Mouse (Mus musculus) CD4-positive, CD25-positive, alpha-beta regulatory T cell (primary cell): ENCODE results near the gene Gm10718. TPM values are rescaled to one million over a fixed set of nuclear protein-coding genes. Genes with fewer than 3 reads are reported as not detected.

Experiments
- polyA plus RNA-seq: library from polyadenylated mRNA; unstranded; fragments of 100-300 nt; shearing (Covaris generic); gene quantifications from one replicate; pipeline ENCODE4 v1.2.1, GENCODE M21; 2017

Gm10718 gene
- 2.5 TPM for polyA plus RNA-seq

GRCm38 (mm10) chr9:3023312-3023984 is at the start of gene Gm10718:
TSS of gene Gm10718 (plus strand) at chr9:3023547.

GRCm38 (mm10) chr9:3000445-3000972 is 22.8 kb upstream of the Gm10718 start, which contains the start of gene Gm10722:
TSS of gene Gm10722 (plus strand) at chr9:3000922.

GRCm38 (mm10) chr9:3002794-3003396 is 20.5 kb upstream of the Gm10718 start, which contains the start of gene Gm11168:
TSS of gene Gm11168 (plus strand) at chr9:3003346.

DNA sequence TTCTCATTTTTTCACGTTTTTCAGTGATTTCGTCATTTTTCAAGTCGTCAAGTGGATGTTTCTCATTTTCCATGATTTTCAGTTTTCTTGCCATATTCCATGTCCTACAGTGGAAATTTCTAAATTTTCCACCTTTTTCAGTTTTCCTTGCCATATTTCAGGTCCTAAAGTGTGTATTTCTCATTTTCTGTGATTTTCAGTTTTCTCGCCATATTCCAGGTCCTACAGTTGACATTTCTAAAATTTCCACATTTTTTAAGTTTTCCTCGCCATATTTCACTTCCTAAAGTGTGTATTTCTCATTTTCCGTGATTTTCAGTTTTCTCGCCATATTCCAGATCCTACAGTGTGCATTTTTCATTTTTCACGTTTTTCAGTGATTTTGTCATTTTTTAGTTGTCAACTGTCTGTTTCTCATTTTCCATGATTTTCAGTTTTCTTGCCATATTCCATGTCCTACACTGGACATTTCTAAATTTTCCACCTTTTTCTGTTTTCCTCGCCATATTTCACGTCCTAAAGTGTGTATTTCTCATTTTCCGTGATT is 10.5 kb upstream of the Gm10718 start, which contains the start of gene Gm10721:
Gm10721 (plus strand) TSS at position 408 of the 547 bp plus-strand sequence.

DNA sequence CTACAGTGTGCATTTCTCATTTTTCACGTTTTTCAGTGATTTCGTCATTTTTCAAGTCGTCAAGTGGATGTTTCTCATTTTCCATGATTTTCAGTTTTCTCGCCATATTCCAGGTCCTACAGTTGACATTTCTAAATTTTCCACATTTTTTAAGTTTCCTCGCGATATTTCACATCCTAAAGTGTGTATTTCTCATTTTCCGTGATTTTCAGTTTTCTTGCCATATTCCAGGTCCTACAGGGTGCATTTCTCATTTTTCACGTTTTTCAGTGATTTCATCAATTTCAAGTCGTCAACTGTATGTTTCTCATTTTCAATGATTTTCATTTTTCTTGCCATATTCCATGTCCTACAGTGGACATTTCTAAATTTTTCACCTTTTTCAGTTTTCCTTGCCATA is 8.0 kb upstream of the Gm10718 start, which contains the start of gene Gm10720:
Gm10720 (plus strand) TSS at position 301 of the 400 bp plus-strand sequence.

GRCm38 (mm10) chr9:3017108-3017507 is 6.2 kb upstream of the Gm10718 start, which contains the start of gene Gm10719:
TSS of gene Gm10719 (plus strand) at chr9:3017408.

GRCm38 (mm10) chr9:3024912-3025467 is 1.6 kb downstream of the Gm10718 start, which contains the start of gene Gm10717:
TSS of gene Gm10717 (plus strand) at chr9:3025417.

GRCm38 (mm10) chr9:3034299-3034698 is 11.0 kb downstream of the Gm10718 start, which contains the start of gene Gm17535:
TSS of gene Gm17535 (plus strand) at chr9:3034599.

DNA sequence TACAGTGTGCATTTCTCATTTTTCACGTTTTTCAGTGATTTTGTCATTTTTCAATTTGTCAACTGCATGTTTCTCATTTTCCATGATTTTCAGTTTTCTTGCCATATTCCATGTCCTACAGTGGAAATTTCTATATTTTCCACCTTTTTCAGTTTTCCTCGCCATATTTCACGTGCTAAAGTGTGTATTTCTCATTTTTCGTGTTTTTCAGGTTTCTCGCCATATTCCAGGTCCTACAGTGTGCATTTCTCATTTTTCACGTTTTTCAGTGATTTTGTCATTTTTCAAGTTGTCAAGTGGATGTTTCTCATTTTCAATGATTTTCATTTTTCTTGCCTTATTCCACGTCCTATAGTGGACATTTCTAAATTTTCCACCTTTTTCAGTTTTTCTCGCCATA is 13.2 kb downstream of the Gm10718 start, which contains the start of gene Gm10715:
Gm10715 (plus strand) TSS at position 301 of the 400 bp plus-strand sequence.

Other genes starting within 250 kb of the Gm10718 start
- 0.68 TPM for gene Gm10722, start 22.6 kb upstream of the Gm10718 start, polyA plus RNA-seq
- 4.6 TPM for gene Gm11168, start 20.2 kb upstream of the Gm10718 start, polyA plus RNA-seq
- gene Gm10721, start 10.4 kb upstream of the Gm10718 start, polyA plus RNA-seq, result 0.35 TPM
- not detected for gene Gm10720, start 7.9 kb upstream of the Gm10718 start, polyA plus RNA-seq
- 3.9 TPM for gene Gm10719, start 6.1 kb upstream of the Gm10718 start, polyA plus RNA-seq
- 9.3 TPM for gene Gm10717, start 1.9 kb downstream of the Gm10718 start, polyA plus RNA-seq
- 0.91 TPM for gene Gm17535, start 11.1 kb downstream of the Gm10718 start, polyA plus RNA-seq
- gene Gm10715, start 13.3 kb downstream of the Gm10718 start, polyA plus RNA-seq, result not detected